Mouse (Mus musculus) liver, embryonic 13.5 days (tissue): Measurements from ENCODE around the gene BC005624. TPM values are rescaled to one million over a fixed set of nuclear protein-coding genes. Genes with fewer than 3 reads are reported as not detected.

Experiments
- ATAC-seq: fragments of 200-750 bp; cut with Nextera tagmentation; 2 replicates; pipeline ENCODE4 v1.8.0; 2017; ENCODE audit warnings: low read depth, mild to moderate bottlenecking, moderate number of reproducible peaks, moderate library complexity
- DNase-seq: peaks from one replicate; pipeline ENCODE4 v3.0.0; 2022
- H3K27ac ChIP-seq: fragments of 300-500 bp; sonication (generic); 2 replicates; pipeline ENCODE4 v1.5.1; 2015; ENCODE audit warnings: moderate library complexity, mild to moderate bottlenecking, inconsistent platforms
- H3K27me3 ChIP-seq: fragments of 300-500 bp; sonication (generic); 2 replicates; pipeline ENCODE4 v1.6.1; 2015; ENCODE audit warnings: mild to moderate bottlenecking, inconsistent platforms
- H3K36me3 ChIP-seq: fragments of 300-500 bp; sonication (generic); 2 replicates; pipeline ENCODE4 v1.6.1; 2015; ENCODE audit warnings: mild to moderate bottlenecking, inconsistent platforms
- H3K4me1 ChIP-seq: fragments of 300-500 bp; sonication (generic); replicated peaks from 2 replicates; pipeline ENCODE4 v1.6.1; 2015; ENCODE audit warnings: inconsistent platforms
- H3K4me2 ChIP-seq: fragments of 300-500 bp; sonication (generic); 2 replicates; pipeline ENCODE4 v1.6.1; 2015; ENCODE audit warnings: inconsistent platforms, mild to moderate bottlenecking, moderate library complexity
- H3K4me3 ChIP-seq: fragments of 300-500 bp; sonication (generic); replicated peaks from 2 replicates; pipeline ENCODE4 v1.5.1; 2015; ENCODE audit warnings: mild to moderate bottlenecking, inconsistent platforms
- H3K9ac ChIP-seq: fragments of 300-500 bp; sonication (generic); 2 replicates; pipeline ENCODE4 v1.6.1; 2015; ENCODE audit warnings: mild to moderate bottlenecking, inconsistent platforms
- H3K9me3 ChIP-seq: fragments of 300-500 bp; sonication (generic); replicated peaks from 2 replicates; pipeline ENCODE4 v1.6.1; 2016; ENCODE audit warnings: inconsistent platforms
- WGBS: fragments of 180-500 bp; shearing (Covaris S2); methylation state at CpG from one replicate; pipeline ENCODE4 v1.1.7; 2015; ENCODE audit not compliant: insufficient replicate concordance; 5-methylcytosine and 5-hydroxymethylcytosine counted together
- polyA plus RNA-seq: library from polyadenylated mRNA; unstranded; fragments of >200 nt; fragmentation: Nextera tagmentation; extraction: Ambion mirVana; gene quantifications from 2 replicates; pipeline ENCODE4 v1.2.1, GENCODE M21; 2015

The BC005624 gene
- polyA plus RNA-seq, 1 experiment from 2014 or later = 34.6 TPM

DNA sequence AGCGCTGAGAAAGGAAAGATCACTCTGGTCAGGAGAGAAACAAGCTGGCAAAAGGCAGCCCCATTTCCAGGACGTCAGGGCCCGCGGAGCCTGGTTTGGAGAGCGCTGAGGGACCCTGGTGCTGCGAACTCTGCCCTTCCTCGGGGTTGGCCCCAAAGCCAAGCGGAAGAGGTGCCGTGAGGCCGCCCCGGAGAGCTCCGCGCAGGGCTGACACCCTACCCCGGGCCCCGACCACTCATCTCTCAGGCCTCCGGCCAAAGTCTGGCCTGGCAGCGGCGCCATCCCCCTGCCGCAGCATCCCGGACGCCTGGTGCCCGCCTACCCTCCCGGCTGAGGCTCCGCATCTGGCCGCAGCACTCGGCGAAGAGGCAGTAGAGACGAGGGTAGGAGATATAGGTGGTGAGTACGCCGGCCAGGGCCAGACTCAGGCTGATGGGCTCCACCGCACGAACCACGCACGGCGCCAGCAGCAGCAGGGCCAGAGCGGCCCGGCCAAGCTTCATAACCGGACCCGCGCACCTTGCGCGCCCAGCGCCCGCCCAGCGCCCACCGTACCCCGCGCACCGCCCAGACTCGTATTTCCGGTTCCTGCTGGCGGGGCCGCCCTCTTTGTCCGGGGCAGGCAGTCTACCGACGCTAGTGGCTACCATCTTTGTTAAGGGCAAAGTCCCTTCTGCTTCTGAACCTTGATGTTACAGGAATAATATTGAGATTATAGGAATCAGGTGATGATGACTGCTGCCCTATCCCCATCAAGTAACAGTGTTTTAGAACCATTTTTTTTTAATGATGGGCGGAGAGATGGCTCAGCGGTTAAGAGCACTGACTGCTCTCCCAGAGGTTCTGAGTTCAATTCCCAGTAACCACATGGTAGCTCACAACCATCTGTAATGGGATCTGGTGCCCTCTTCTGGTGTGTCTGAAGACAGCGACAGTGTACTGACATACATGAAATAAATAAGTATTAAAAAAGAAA is 14.4 kb downstream of the BC005624 start, which contains the start of gene Tor1a:
Gene Tor1a, minus strand, starts transcription at position 582 of the 976 bp plus-strand sequence.
- Histone ChIP-seq H3K9ac (peak within 1 kb of the TSS; percentile 96), H3K4me2 (peak within 1 kb of the TSS; percentile 77), H3K27ac (peak within 1 kb of the TSS; percentile 85), H3K9me3 (no peaks in the 10 kb centered on the region), H3K4me3 (peak within 1 kb of the TSS; percentile 94), H3K27me3 (no peaks in the 10 kb centered on the region), H3K4me1 (peaks cover 46% of the 10 kb centered on the region), H3K36me3 (peaks cover 44% of the 10 kb centered on the region)
- ATAC-seq = peak; percentile 91
- peak; percentile 83 for DNase-seq
- 3% methylated on average over 59 of the region's 59 CpGs for WGBS

GRCm38 (mm10) chr2:30966826-30967225 is 15.2 kb downstream of the BC005624 start:
- ATAC-seq (peak; percentile 38), DNase-seq (no peak)
- H3K9me3 ChIP-seq = no peaks in the 10 kb centered on the region
- H3K36me3 ChIP-seq = peaks cover 48% of the 10 kb centered on the region
- peak overlapping the region; percentile 85; the same call in 1 of the 2 replicates for H3K27ac ChIP-seq
- H3K4me1 ChIP-seq = peaks cover 54% of the 10 kb centered on the region
- peak overlapping the region; percentile 94 for H3K4me3 ChIP-seq
- H3K27me3 ChIP-seq = no peaks in the 10 kb centered on the region
- peak overlapping the region; percentile 77 for H3K4me2 ChIP-seq
- WGBS = 8% methylated on average over 16 of the region's 16 CpGs
- peak overlapping the region; percentile 96 for H3K9ac ChIP-seq

DNA sequence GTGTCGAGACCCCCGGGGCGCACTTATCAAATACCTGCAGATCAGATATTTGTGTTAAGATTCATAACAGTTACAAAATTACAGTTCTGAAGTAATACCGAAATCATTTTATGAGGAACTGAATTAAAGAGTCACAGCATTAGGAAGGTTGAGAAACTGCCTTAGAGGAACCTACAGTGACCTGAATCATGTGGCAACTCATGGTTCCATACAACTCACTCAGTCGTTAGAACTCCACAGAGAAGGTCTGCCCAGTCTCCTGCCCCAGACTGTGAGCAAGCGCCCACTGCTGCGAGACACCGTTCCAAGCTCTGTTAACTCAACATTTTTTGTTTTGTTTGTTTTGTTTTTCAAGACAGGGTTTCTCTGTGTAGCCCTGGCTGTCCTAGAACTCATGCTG is 16.4 kb downstream of the BC005624 start:
- no peak overlapping the region for H3K27ac ChIP-seq
- H3K9me3 ChIP-seq = no peaks in the 10 kb centered on the region
- DNase-seq = no peak
- H3K9ac ChIP-seq = peak overlapping the region; percentile 96; the same call in 1 of the 2 replicates
- no peak for ATAC-seq
- H3K27me3 ChIP-seq = no peaks in the 10 kb centered on the region
- 83% methylated on average over 8 of the region's 8 CpGs for WGBS
- peak overlapping the region; percentile 94; the same call in 1 of the 2 replicates for H3K4me3 ChIP-seq
- peaks cover 57% of the 10 kb centered on the region for H3K4me1 ChIP-seq
- peak overlapping the region; percentile 77 for H3K4me2 ChIP-seq
- peaks cover 57% of the 10 kb centered on the region for H3K36me3 ChIP-seq

- H3K27ac ChIP-seq = peak overlapping the region; percentile 43; the same call in 1 of the 2 replicates
- no peak overlapping the region for H3K4me3 ChIP-seq
- no peaks in the 10 kb centered on the region for H3K27me3 ChIP-seq
- DNase-seq (no peak), ATAC-seq (no peak)
- H3K9me3 ChIP-seq = no peaks in the 10 kb centered on the region
- WGBS = 76% methylated on average over 11 of the region's 11 CpGs
- no peak overlapping the region for H3K9ac ChIP-seq
- H3K4me1 ChIP-seq = peaks cover 64% of the 10 kb centered on the region
- no peak overlapping the region for H3K4me2 ChIP-seq
- peaks cover 86% of the 10 kb centered on the region for H3K36me3 ChIP-seq
These were observed 19.3 kb downstream of the BC005624 start for GRCm38 (mm10) chr2:30962570-30963254.

DNA sequence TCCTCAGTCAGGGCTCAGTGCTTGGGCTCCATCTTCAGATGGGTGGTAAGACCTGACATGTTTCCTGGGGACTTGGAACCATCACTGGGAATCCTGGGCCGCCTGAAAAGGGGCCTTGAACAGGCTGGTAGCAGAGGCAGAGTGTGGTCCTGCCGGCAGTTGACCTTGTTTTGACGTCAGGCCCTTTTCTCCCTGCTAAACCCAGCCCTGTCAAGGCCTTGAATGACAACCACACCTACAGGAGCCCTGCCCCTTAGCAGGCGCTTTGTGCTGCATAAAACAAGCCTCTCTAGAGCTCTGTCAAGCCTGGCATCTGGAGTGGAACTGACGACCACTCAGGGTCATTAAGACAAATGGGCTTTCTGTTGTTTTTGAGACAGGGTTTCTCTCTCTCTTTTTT is 22.1 kb downstream of the BC005624 start:
- no peak overlapping the region for H3K4me2 ChIP-seq
- H3K4me1 ChIP-seq = peaks cover 60% of the 10 kb centered on the region
- peaks cover 100% of the 10 kb centered on the region for H3K36me3 ChIP-seq
- no peak for DNase-seq
- peak overlapping the region; percentile 74 for H3K27ac ChIP-seq
- no peaks in the 10 kb centered on the region for H3K27me3 ChIP-seq
- peak overlapping the region; percentile 0; the same call in 1 of the 2 replicates for H3K9ac ChIP-seq
- WGBS = 53% methylated on average over 5 of the region's 5 CpGs
- H3K4me3 ChIP-seq = no peak overlapping the region
- no peak for ATAC-seq
- no peaks in the 10 kb centered on the region for H3K9me3 ChIP-seq

DNA sequence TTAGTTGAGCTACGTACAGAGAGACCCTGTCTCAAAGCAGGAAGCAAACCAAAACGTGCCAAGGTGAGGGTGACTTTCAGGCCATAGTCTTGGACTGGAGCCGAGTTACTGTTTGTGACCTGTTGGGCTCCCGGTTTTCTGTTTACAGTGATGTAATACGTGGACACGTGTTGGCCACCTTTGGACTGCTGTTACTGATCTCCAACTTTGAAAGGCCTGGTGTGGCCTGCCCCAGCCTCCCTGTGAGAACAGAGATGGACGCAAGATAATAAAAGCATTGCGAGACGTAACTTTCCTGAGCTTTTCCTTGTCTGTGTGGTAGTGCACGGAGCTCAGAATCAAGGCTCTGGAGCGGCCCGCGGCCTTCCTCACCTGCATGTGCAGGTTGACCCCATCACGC is 23.3 kb downstream of the BC005624 start:
- H3K9me3 ChIP-seq = no peaks in the 10 kb centered on the region
- no peaks in the 10 kb centered on the region for H3K27me3 ChIP-seq
- H3K4me2 ChIP-seq = no peak overlapping the region
- H3K4me1 ChIP-seq = peaks cover 61% of the 10 kb centered on the region
- no peak overlapping the region for H3K4me3 ChIP-seq
- H3K36me3 ChIP-seq = peaks cover 91% of the 10 kb centered on the region
- no peak overlapping the region for H3K9ac ChIP-seq
- ATAC-seq = peak; percentile 60
- no peak for DNase-seq
- 78% methylated on average over 14 of the region's 14 CpGs for WGBS
- H3K27ac ChIP-seq = peak overlapping the region; percentile 74

GRCm38 (mm10) chr2:30957511-30957910 is 24.5 kb downstream of the BC005624 start:
- 82% methylated on average over 4 of the region's 4 CpGs for WGBS
- Histone ChIP-seq H3K36me3 (peaks cover 79% of the 10 kb centered on the region), H3K4me3 (no peak overlapping the region), H3K27ac (0 out of 2 replicates have a peak overlapping the region, but pooled peaks have one; percentile 32), H3K4me1 (peaks cover 54% of the 10 kb centered on the region), H3K9ac (no peak overlapping the region), H3K4me2 (no peak overlapping the region), H3K27me3 (no peaks in the 10 kb centered on the region), H3K9me3 (no peaks in the 10 kb centered on the region)
- no peak for DNase-seq
- no peak for ATAC-seq

DNA sequence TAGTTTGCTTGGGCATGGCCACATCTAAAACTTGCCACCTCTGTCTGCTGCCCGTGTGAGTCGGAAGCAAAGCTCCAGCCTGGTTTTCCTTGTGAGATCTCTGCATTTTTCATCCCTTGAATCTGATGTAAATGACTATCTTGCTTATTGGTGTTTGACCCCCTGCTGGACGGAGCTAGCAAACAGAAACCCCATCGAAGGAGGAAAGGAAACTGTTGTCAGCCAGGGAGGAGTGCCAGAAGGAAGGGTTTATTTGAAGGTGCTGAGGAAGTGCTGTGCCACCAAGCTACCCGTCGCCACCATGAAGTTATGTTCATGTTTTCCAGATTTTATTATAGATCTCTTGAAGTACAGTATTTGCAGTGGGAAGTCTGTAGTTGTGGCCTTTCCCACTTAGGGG is 27.2 kb downstream of the BC005624 start:
- Histone ChIP-seq H3K4me3 (peak overlapping the region; percentile 89), H3K9me3 (no peaks in the 10 kb centered on the region), H3K36me3 (peaks cover 52% of the 10 kb centered on the region), H3K4me2 (peak overlapping the region; percentile 78), H3K9ac (peak overlapping the region; percentile 89), H3K4me1 (peaks cover 53% of the 10 kb centered on the region), H3K27ac (peak overlapping the region; percentile 29; the same call in 1 of the 2 replicates), H3K27me3 (no peaks in the 10 kb centered on the region)
- WGBS = 50% methylated on average over 6 of the region's 6 CpGs
- DNase-seq = no peak
- ATAC-seq = no peak

DNA sequence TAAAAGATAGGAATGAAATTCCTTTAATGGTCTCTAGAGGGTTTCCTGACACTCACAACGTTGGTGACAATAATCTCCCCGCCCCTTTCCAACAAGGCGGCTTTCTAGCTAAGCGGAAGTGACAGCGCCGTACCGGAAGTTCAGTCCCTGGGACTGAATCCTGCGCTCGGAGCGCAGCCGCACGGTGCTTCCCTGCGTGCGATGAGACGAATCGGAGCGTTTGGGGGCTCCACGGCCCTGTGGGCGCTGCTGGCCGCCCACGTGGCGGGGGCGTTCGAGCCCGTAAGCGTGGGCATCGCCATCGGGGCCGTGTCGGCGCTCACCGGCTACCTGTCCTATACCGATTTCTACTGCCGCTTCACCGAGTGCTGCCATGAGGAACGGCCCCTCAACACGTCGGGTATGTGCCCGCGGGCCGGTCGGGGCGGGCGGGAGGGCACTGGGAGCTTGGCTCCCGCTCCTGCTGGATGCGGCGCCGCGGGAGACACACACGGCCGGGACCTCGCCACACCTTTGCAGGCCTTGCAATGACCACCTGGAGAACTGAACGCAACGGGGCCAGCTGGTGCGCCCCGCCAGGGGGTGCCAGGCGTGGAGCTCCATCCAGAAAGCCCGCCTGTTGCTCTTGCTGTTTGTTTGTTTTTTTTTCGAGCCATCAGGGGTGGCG is 29.0 kb downstream of the BC005624 start, which contains the start of gene Tor1b:
Gene Tor1b, plus strand, starts transcription at position 136 of the 667 bp plus-strand sequence.
- peaks cover 34% of the 10 kb centered on the region for H3K36me3 ChIP-seq
- peak within 1 kb of the TSS; percentile 78 for H3K4me2 ChIP-seq
- H3K9me3 ChIP-seq = no peaks in the 10 kb centered on the region
- WGBS = 0% methylated on average over 58 of the region's 60 CpGs
- no peaks in the 10 kb centered on the region for H3K27me3 ChIP-seq
- peak within 1 kb of the TSS; percentile 89 for H3K4me3 ChIP-seq
- DNase-seq (peak; percentile 79), ATAC-seq (peak; percentile 89)
- peak within 1 kb of the TSS; percentile 90 for H3K27ac ChIP-seq
- peak within 1 kb of the TSS; percentile 89 for H3K9ac ChIP-seq
- H3K4me1 ChIP-seq = peaks cover 46% of the 10 kb centered on the region

DNA sequence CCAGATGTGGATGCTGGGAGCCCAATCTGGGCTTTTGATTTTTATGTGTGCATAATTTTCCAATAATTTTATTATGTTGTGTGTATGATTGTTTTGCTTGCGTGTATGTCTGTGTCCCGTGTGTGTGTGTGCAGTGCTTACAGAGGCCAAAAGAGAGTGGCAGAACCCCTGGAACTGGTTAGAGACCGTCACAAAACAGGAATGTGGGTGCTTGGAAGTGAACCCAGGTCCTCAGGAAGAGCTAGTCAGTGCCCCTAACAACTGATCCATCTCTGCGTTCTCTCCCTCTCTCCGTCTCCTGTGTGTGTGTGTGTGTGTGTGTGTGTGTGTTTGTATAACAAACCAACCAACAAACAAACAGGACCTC is 29.6 kb downstream of the BC005624 start:
- Histone ChIP-seq H3K36me3 (peaks cover 29% of the 10 kb centered on the region), H3K4me3 (peak overlapping the region; percentile 89), H3K9ac (peak overlapping the region; percentile 89), H3K4me2 (peak overlapping the region; percentile 78), H3K9me3 (no peaks in the 10 kb centered on the region), H3K4me1 (peaks cover 45% of the 10 kb centered on the region), H3K27ac (peak overlapping the region; percentile 90), H3K27me3 (no peaks in the 10 kb centered on the region)
- 29% methylated on average over 5 of the region's 5 CpGs for WGBS
- DNase-seq (no peak), ATAC-seq (peak; percentile 4; the same call in 1 of the 2 replicates)
